In the genomic region with DNA sequence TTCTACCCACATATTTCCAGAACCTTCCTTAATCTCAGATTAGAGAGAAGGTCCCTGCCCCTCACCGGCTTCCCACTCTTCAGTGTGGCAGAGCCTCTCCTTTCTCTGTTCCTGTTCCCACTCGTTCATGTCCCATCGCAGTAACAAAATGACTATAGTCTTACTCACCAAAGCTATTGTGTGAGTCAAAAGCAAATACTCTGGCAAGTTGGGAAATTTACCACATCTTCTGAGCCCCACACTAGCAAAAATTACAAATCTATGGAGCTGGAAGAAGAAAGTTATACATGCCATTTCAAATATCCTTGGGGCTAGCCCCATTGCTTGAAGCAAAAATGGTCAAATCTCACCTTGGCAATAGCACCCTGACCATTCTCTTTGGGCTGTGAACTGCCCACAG, we compare ENCODE assay signal across 15 mouse cellular contexts.
"Had no signal": no experiment of that assay in that cellular context is flagged by ENCODE, and none has a peak within 500 bp of the region (broad histone marks: within the 10 kb centered on the region; RNA-seq: fewer than 3 reads in every experiment).

No protein-coding gene starts in this region.

- H3K36me3 ChIP-seq: limb, embryonic 12.5 days; limb, embryonic 15.5 days; liver, embryonic 15.5 days; midbrain, embryonic 12.5 days; midbrain, embryonic 15.5 days; neural tube, embryonic 13.5 days had no signal

- ATAC-seq: midbrain, embryonic 15.5 days had no signal

- H3K9ac ChIP-seq: limb, embryonic 12.5 days; limb, embryonic 15.5 days; liver, embryonic 15.5 days; midbrain, embryonic 12.5 days; midbrain, embryonic 15.5 days; neural tube, embryonic 13.5 days had no signal

- H3K27me3 ChIP-seq: limb, embryonic 12.5 days; limb, embryonic 15.5 days; liver, embryonic 15.5 days; midbrain, embryonic 12.5 days; midbrain, embryonic 15.5 days; neural tube, embryonic 13.5 days had no signal

- H3K9me3 ChIP-seq: limb, embryonic 12.5 days; limb, embryonic 15.5 days; liver, embryonic 15.5 days; midbrain, embryonic 12.5 days; midbrain, embryonic 15.5 days; neural tube, embryonic 13.5 days had no signal

- H3K4me3 ChIP-seq: limb, embryonic 12.5 days; limb, embryonic 15.5 days; liver, embryonic 15.5 days; midbrain, embryonic 12.5 days; midbrain, embryonic 15.5 days; neural tube, embryonic 13.5 days had no signal

- H3K4me1 ChIP-seq: limb, embryonic 12.5 days; limb, embryonic 15.5 days; midbrain, embryonic 12.5 days; midbrain, embryonic 15.5 days; neural tube, embryonic 13.5 days had no signal

- H3K4me2 ChIP-seq: limb, embryonic 12.5 days; limb, embryonic 15.5 days; liver, embryonic 11.5 days; midbrain, embryonic 12.5 days; midbrain, embryonic 15.5 days; neural tube, embryonic 13.5 days had no signal

- H3K27ac ChIP-seq: limb, embryonic 12.5 days; limb, embryonic 15.5 days; liver, embryonic 15.5 days; midbrain, embryonic 12.5 days; midbrain, embryonic 15.5 days; neural tube, embryonic 13.5 days had no signal

- DNase-seq: kidney, adult 11 months; kidney, adult 9 months; kidney, postnatal 25 days; left cerebral cortex, postnatal 4 days; lung, adult 2 months; lung, postnatal 14 days; right cerebral cortex, postnatal 4 days; thymus, postnatal 25 days had no signal
